Mouse (Mus musculus): ENCODE data around the gene Mab21l1.

The Mab21l1 gene

GRCm38 (mm10) chr3:55778764-55779730, 3.3 kb upstream of the Mab21l1 start:
- DNase-seq (ENCODE audit: low read depth, low spot score), result no peak

- no peak for DNase-seq (ENCODE audit: low read depth, low spot score)
Observed at GRCm38 (mm10) chr3:55780120-55781070, 1.9 kb upstream of the Mab21l1 start.

GRCm38 (mm10) chr3:55781429-55782055, 768 bp upstream of the Mab21l1 start:
- DNase-seq (ENCODE audit: low read depth, low spot score), result no peak

- DNase-seq (ENCODE audit: low read depth, low spot score), result no peak
Observed at GRCm38 (mm10) chr3:55782771-55783170, 461 bp downstream of the Mab21l1 start.

- no peak for DNase-seq (ENCODE audit: low read depth, low spot score)
Observed at GRCm38 (mm10) chr3:55783171-55784081, 1.1 kb downstream of the Mab21l1 start.

GRCm38 (mm10) chr3:55784101-55784500, 1.8 kb downstream of the Mab21l1 start:
- no peak for DNase-seq (ENCODE audit: low read depth, low spot score)

GRCm38 (mm10) chr3:55785266-55785980, 3.1 kb downstream of the Mab21l1 start:
- no peak for DNase-seq (ENCODE audit: low read depth, low spot score)

- DNase-seq (ENCODE audit: low read depth, low spot score), result no peak
Observed at GRCm38 (mm10) chr3:55785981-55786725, 3.8 kb downstream of the Mab21l1 start.

- no peak for DNase-seq (ENCODE audit: low read depth, low spot score)
Observed at GRCm38 (mm10) chr3:55786835-55787486, 4.7 kb downstream of the Mab21l1 start.

- DNase-seq (ENCODE audit: low read depth, low spot score), result no peak
Observed at GRCm38 (mm10) chr3:55787487-55788213, 5.3 kb downstream of the Mab21l1 start.

- no peak for DNase-seq (ENCODE audit: low read depth, low spot score)
Observed at GRCm38 (mm10) chr3:55788214-55788586, 5.9 kb downstream of the Mab21l1 start.

- no peak for DNase-seq (ENCODE audit: low read depth, low spot score)
Observed at GRCm38 (mm10) chr3:55788621-55789201, 6.4 kb downstream of the Mab21l1 start.

- no peak for DNase-seq (ENCODE audit: low read depth, low spot score)
Observed at GRCm38 (mm10) chr3:55789856-55790255, 7.5 kb downstream of the Mab21l1 start.

- no peak for DNase-seq (ENCODE audit: low read depth, low spot score)
Observed at GRCm38 (mm10) chr3:55790609-55791008, 8.3 kb downstream of the Mab21l1 start.

- no peak for DNase-seq (ENCODE audit: low read depth, low spot score)
Observed at GRCm38 (mm10) chr3:55792251-55792650, 9.9 kb downstream of the Mab21l1 start.

GRCm38 (mm10) chr3:55793842-55794575, 11.7 kb downstream of the Mab21l1 start:
- DNase-seq (ENCODE audit: low read depth, low spot score), result no peak

GRCm38 (mm10) chr3:55794768-55795167, 12.5 kb downstream of the Mab21l1 start:
- DNase-seq (ENCODE audit: low read depth, low spot score), result no peak
